Mouse (Mus musculus) monocyte, adult 59 days (primary cell): ENCODE measurements around the gene Wdr49. TPM values are rescaled to one million over a fixed set of nuclear protein-coding genes. Genes with fewer than 3 reads are reported as not detected.

Experiments used
- total RNA-seq, 2 experiments: library from RNA; stranded (reverse); gene quantifications; one replicate each; pipeline ENCODE4 v1.2.4; 2023

The Wdr49 gene
- not detected for total RNA-seq

GRCm38 (mm10) chr3:75482056-75482455 lies at the start of gene Wdr49:
Gene Wdr49, minus strand, starts transcription at chr3:75482156.

GRCm38 (mm10) chr3:75269978-75270377 lies 212.0 kb downstream of the Wdr49 start, which contains the start of gene Serpini2:
Gene Serpini2, minus strand, starts transcription at chr3:75270078.

Other genes starting within 250 kb of the Wdr49 start
- gene Serpini2, start 212.1 kb downstream of the Wdr49 start, total RNA-seq = not detected
- gene Pdcd10, start 74.7 kb upstream of the Wdr49 start, total RNA-seq = 10 to 100 TPM; 70.5 to 73.5 TPM
- gene Serpini1, start 75.4 kb upstream of the Wdr49 start, total RNA-seq = 1 to 10 TPM in 1 of 2 experiments, under 1 TPM in 1; 0.61 to 1.2 TPM